Mouse (Mus musculus) frontal cortex, adult 2 months (tissue): ENCODE measurements around the gene Nfatc3. TPM values are rescaled to one million over a fixed set of nuclear protein-coding genes. Genes with fewer than 3 reads are reported as not detected.

Experiments used
- DNase-seq, 2 experiments: peaks; one replicate each; pipeline ENCODE4 v3.0.0; 2022; ENCODE audit warnings: low spot score in 1 of 2; ENCODE audit errors: extremely low spot score in 1 of 2
- polyA plus RNA-seq: library from polyadenylated mRNA; depleted of rRNA; stranded (reverse); fragments of >200 nt; gene quantifications from 2 replicates; pipeline ENCODE4 v1.2.3, GENCODE M21; 2012

Nfatc3 gene
- polyA plus RNA-seq, 1 experiment: 7.7 TPM

DNA sequence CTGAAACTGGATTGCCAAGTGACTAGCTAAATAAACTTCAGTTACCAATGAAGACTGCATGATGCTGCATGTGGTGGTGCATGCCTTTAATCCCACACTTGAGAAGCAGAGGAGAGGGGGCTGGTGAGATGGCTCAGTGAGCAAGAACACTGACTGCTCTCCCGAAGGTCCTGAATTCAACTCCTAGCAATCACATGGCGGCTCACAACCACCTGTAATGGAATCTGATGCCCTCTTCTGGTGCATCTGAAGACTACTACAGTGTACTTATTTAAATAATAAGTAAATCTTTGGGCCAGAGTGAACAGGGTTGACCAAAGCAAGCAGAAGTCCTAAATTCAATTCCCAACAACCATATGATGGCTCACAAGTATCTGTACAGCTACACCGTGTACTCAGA, 64.8 kb downstream of the Nfatc3 start:
- no peak for DNase-seq

DNA sequence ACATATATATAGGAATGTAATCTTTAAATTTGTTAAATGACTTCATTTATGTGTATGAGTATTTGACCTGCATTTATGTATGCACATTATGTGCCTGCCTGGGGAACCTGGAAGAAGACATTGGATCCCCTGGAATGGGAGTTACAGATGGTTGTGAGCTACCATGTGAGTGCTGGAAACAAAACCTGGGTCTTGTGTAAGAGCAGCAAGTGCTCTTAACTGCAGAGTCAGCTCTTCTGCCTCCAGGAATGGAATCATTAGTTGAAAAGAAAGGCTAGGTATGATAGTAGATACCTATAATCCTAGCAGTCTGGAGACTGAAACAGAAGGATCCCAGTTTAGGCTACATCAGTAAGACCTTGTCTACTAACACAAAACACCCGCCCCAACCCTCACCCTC, 67.4 kb downstream of the Nfatc3 start:
- no peak for DNase-seq

DNA sequence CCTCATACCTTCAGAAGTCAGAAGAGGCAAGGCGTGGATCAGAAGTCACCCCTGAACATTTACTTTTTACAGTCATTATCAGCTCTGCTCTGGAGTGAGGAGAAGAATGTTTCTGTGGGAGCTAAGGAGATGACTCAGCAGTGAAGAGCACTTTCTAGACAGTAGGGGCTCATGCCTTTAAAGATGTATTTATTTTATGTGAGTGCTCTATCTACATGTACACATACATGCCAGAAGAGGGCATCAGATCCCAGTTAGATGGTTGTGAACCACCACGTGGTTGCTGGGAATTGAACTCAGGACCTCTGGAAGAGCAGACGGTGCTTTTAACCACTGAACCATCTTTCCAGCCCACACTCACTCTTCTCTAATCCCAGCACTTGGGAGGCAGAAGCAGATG, 68.4 kb downstream of the Nfatc3 start:
- DNase-seq: no peak

DNA sequence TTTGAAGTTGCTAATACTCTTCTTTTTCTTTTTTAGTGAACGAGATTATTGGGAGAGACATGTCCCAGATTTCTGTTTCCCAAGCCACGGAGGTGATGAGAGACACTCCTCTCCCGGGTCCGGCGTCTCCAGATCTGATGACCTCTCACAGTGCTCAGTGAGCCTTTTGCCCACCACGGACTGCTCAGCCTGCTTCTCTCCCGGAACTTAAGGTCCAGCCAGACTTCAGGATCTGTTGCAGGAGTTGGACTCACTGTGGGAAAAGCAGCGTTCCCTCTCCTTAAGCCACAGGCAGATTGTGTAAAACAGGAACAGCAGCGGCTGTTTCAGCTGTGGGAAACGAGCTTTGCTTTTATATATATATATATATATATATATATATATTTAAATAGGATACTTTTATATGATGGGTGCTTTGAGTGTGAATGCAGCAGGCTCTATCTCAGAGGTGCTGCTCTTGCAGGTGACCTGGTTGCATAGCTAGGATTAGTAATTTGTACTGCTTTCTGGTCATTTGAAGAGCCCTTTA, 69.3 kb downstream of the Nfatc3 start:
- no peak for DNase-seq

DNA sequence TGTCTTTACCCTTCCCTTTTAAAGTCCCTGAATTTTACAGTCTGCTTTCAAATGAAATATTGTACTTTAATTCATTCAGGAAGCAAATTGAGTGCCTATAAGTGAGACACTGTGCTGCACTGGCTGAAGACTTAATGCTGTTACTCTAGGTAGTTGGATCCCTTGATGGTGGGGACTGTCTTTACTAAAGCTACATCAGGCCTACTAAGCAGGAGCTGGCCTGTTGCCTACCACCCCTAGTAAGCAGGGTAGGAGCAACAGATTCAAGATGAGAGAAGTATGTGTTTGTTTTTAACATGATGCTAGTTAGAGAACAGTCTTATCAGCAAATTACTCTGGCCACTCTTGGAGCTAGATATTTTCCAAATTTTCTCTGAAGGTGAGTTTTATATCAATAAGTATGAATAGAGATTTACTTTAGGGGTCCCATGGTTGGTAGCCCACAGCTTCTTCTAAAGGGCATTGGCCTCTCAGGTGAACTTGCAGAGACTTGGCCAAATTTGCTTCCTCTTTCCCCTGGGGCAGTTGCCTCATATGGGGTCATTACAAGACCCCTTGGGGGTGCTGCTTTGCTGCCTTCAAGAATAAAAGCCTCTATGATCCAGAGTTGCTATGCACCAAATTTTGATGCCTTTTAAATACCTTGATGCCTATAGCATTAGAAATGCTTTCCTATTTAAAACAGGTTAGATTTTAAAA, 70.7 kb downstream of the Nfatc3 start:
- DNase-seq: no peak

DNA sequence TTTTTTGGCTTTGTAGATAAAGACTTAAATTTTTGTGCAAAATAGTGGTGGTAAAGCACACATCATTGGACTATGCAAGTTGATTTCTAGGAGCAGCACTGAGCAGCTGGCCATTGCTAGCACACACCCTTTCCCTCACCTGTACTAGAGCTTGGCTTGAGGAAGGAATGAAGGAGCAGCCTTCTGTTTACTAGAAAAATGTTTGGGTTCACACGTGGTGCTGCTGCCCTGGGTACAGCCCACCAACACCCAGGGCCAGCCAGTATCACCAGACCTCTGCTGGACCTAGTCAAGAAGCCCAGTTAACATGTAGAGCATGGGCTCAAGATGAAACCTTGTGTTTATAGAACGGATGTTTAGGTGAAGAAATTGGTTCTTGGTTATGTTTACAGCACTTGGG, 71.4 kb downstream of the Nfatc3 start:
- no peak for DNase-seq

DNA sequence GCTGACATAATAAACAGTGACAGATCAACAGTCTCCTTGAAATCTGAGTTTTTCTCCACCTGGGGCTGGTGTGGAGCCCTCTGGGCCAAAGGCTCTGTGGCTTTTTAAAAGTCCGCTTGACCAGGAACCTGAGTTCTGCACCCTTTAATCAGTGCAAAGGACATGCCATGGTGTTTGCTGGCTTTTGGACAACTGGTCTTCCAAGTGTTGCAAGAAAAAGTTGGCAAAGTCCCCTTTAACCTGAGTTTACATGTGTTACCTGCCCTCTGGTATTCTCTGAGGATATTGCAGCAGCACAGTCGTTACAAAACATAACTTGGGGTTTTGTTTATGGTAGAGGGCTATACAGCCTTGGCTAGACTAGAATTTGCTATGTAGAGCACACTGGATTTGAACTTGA, 71.9 kb downstream of the Nfatc3 start:
- DNase-seq: no peak

DNA sequence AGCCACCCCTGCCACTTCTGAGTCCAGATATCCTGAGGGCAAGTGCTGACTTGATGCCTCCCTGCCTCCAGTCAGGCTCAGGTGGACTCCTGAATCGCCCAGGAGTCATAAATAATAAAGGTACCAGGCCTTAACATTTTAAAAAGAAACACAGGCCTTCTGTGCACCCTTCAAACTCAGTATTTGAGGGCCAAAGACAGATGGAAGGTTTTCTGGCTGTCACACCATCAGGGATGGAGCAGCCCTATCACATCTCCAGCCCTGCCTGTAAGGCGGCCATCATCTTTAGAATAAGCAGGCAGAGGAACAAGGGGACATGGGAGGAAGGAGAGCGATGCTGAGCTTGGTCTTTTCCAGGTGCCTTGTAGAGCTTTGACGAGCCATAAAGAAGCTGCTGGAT, 72.4 kb downstream of the Nfatc3 start:
- no peak for DNase-seq

DNA sequence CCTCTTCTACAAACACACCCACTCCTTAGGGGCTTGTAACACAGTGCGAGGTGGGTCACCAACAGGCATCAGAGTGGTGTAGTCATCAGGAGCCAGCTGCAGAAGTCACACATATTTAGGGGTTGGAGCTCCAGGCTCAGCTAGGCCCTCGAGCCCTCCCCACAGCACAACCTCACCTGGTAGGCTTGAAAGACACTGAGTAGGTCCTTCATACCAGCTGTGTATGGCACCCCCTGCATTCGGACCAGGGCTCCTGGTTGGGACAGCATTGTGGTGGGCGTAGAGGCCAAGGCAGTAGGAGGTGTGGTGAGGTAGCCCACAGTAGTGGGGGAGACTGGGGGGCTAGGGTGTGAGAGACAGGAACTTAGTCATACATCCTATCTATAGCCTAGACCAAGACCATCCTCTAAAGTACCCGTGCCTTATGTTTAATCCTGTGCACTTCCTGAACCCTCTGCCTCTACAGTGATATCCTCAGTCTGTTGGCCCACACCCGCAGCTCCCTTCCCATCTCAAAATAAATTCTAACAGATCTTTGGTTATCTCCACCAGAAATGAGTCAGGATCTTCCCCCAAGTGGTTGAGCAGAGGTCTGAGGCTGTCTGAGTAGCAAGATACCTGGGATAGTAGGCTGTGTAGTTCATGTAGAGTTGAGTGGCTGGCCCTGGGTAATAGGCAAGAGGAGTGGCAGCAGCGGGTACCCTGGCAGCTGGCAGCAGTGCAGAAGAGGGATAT, 73.0 kb downstream of the Nfatc3 start:
- no peak for DNase-seq

DNA sequence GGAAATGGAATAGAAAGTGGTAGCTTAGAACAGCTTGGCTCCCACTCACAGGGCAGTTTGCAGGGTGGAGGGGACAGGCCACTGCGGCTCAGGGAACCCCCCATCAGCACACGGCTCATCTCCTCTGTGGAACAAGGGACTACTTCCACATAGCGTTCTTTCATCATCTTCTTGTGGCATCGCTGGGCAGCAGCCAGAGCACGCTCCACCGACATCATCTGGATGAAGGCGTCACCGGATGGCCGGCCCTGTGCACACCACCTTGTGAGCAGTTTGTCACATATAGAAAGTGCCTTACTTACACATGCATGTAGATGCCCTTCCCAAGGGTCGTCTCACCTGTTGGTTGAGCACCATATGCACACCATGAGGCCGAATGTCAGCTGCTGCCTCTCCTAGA, 73.7 kb downstream of the Nfatc3 start:
- DNase-seq: no peak

DNA sequence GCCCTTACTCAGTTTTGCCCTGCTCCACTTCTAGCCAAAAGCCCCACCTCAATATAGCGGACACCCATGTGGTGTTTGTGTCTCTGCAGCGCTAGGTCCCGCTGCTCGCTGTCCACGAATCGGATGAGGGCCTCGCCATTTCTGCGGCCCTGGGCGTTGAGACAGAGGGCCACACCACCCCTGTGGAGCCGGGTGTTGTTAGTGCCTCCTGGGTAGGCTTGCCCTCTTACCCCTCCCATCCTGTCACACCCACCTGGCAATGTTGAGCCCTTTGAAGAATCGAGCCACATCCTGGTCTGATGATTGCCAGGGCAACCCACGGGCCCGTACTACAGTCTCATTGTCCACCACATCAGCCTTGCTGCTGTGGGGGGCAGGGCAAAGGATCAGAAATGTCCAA, 74.9 kb downstream of the Nfatc3 start:
- no peak for DNase-seq

DNA sequence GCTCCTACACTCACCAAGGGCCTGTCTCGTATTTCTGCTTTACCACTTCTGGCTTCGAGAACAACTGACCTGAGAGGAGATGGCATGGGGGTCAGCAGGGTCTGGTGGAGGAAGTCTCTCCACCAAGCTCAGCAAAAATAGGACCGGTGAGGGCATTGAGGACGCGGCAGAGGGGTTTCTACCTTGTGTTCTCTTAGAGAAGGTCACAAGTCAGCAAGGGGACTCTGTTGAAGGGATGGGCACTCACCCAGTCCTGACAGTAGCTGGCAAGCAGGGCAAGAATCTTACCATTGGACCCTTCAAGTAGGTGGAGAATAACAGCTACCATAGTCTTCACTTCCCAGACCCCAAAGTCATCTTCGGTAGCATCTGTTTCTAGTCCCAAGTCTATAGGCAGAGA, 75.3 kb downstream of the Nfatc3 start:
- DNase-seq: no peak

DNA sequence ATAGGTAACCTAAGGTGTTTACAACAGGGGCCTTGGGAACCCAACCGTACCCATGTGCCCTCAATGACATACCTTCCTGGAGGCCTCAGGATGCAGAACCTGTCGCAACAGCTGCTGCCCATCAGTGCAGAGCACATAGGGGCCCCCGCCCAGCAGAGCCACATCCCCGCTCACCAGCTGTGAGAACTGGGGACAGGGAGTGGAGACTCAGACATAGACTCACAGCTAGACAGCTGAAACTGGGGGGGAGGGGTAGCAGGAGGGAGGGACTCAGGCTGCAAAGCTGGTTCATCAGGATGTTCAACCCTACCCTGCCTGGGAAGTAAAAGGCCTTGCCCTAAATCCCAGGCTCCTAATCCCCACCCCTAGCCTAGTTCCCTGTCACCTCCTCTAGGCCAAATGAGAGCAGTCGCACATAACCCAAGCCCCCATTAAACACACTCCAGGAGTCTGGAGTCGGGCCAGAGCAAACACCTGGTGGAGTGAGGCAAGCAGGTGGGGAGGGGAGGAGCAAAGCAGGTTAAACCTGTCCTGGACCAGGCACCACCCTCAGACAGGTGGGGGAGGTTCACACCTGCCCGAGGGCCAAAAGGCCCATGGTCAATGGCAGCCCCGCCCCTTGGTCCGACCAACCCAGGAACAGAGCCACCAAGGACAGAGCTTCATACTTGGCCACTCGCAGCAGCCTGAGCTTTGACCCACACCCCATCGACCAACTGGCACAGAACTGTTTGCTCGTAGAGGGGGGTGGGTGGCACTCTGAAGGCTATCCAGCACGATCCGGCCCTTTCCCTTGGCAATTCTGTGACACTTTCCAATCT, 76.3 kb downstream of the Nfatc3 start:
- no peak for DNase-seq

DNA sequence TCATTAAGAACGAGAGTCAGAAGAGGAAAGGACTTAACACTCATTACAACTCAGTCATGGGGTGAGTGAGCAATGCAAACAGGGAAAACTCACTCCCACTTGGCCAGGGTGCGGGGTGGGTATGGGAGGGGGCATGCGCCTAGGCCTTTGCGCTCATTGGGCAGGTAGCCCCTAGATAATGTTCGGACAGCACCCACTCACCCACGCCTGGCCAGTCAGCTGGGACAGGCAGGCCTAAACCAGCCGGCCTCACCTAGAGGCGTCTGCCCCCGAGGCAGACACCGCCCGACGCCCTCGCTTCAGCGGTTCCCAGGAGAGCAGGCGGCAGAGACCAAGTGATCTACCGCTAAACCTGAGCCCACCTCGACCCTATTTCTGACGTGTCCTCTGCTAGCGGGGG, 77.0 kb downstream of the Nfatc3 start:
- no peak for DNase-seq

DNA sequence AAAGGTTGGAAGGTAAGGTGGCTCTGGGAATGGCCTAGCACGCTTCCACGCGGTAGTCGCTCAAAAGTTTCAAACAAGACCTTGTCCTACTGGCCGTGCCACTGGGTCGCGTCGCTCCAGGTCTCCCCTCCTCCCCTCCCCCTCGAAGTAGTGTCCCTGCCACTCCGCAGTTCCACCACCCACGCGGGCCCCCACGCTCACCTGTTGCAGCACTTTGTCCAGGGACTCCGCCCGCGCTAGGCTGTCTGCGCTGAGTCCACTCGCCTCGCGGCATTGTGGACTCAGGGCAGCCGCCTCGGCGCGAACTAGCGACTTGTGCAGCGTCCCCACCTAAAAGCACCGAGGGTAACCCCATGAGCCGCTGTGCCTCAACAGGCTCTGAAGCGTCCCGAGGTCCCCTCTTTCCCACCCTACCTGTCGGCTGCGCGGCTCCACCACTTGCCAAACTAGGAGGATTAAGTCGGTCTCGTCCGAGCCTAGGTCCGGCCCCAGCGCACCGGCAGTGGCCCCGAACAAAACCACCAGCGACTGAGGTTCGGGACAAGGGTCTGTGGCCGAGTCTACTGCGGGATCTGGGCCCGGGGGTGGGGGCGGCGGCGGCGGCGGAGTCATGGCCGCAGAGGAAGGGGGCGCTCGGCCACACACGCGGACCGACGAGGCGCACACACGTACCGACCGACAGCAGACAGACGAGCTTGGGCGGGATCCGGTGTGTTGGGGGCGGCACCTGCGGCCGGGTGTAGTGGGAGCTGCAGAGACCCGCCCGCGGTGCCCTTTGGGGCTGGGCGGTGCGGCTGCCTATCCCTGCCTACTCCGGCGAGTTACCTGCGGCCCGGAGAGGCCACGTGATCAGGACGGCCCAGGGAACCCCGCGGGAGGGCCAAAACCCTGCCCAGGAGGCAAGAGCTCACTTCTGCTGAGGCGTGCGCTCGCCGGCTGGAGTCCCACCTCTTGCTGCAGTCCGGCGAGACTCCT, 77.8 kb downstream of the Nfatc3 start, which contains the start of gene Esrp2:
Esrp2 (minus strand) TSS at position 819 of the 975 bp plus-strand sequence.
- DNase-seq: no peak

DNA sequence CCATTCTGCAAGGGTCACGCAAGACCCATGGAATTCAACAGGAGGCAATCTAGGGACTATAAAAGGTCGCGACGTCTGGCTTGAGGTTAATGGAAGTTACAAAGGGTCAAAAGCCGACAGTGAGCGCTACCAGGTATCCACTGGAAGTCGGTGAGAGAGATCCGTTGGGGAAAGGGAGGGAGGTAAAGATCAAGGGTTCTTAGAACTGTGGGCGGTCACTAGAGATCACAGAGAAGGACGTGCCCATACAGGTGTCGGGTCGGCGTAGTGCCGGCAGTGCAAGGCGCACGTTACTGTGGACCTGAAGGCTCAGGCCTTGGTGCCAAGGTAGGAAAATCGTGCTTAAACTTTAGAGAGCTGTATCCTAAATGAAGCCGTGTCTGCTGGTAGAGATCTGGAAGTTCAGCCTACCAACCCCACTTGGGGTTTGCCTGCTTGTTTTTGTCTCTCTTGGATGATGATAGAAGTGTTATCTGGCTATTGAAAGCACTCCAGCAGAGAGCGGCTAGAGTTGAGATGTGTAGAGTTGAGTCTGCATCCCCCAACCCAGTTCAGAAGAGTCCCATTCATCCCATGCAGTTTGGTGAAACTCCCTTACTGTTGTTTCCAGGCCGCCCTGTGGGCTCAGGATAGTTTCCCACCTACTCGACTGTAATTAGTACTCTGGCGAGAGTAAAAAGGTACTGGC, 78.7 kb downstream of the Nfatc3 start:
- DNase-seq: no peak

DNA sequence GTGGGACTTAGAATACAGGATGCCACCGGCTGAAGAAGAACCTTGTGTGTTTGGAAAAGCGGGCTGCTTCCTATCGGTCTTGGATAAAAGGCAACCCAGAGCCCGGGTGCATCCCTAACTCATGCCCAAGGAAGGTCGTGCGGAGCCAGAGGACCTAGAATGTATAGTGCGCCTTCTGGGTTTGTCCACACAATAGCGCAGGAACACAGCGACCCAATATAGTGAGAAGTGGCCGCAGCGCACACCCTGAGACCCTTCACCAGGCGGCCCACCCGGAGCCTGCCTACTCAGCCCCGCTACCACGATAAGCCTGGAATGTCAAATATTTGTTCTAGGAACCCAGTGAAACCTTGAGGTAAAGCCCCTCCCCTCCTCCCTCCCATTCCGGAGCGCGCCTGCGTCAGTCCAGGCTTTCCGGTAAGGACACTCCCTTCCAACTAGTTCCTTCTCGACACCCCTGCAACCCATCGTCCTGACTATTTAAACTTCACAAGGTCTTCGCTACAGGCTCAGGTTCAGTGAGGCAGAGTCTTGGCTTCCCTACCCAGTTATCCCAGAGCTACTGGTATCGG, 79.4 kb downstream of the Nfatc3 start:
- peak in 1 of 2 experiments; percentile 61 for DNase-seq

DNA sequence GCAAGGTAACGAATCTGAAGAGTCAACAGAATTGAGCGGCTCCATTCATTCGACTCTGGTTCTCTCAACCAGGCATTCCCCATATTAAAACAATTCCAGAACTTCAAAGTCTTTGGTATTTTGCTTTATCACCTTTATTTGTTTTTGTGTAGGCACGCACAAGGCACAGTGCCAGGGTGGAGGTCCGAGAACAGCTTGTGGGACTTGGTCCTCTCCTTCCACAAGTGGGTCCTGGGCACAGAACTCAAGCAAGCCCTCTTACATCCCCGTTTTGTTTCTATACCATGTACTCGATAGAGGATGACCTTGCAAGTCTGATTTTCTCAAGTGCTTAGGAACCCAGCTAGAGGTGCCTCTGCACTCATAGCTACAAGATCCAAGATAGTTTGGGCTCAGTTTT, 80.0 kb downstream of the Nfatc3 start:
- no peak for DNase-seq

DNA sequence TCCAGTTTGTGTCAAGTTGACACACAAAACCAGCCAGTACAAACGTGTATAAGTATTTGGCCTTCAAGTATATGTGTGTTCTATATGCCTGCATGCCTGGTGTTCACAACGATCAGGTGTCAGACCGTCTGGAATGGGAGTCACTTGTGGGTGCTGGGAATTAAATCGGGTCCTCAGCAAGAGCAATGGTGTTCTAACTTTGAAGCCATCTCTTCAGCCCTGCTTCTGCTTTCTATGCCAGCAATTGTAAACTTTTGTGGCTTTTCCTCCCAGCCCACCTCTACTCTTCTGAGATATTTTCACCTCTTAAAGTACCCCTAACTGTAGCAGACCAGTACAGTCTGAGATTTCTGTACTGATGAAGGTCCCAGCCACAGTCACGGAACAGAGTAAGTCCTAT, 81.6 kb downstream of the Nfatc3 start:
- DNase-seq: no peak
